Mouse (Mus musculus) left cerebral cortex, postnatal 25 days (tissue): ENCODE results near the gene Scn3b. TPM values are rescaled to one million over a fixed set of nuclear protein-coding genes. Genes with fewer than 3 reads are reported as not detected.
A peak's percentile ranks its signal among the peaks of the same experiment; 100 is the strongest.

Experiments used
- DNase-seq, 2 experiments: peaks; one replicate each; pipeline ENCODE4 v3.0.0; 2022; ENCODE audit warnings: low spot score in 2 of 2, mixed read lengths in 1 of 2
- intact Hi-C: fragments of 180-260 bp; cut with DNase I; formaldehyde crosslinking; loops from one replicate; pipeline ENCODE4 v1.15.1; 2025
- total RNA-seq, 2 experiments: library from RNA; stranded (reverse); gene quantifications; 2 replicates each; pipeline ENCODE4 v1.2.3; 2021

The Scn3b gene
- total RNA-seq, 2 experiments from 2014 or later: 112 to 117 TPM

DNA sequence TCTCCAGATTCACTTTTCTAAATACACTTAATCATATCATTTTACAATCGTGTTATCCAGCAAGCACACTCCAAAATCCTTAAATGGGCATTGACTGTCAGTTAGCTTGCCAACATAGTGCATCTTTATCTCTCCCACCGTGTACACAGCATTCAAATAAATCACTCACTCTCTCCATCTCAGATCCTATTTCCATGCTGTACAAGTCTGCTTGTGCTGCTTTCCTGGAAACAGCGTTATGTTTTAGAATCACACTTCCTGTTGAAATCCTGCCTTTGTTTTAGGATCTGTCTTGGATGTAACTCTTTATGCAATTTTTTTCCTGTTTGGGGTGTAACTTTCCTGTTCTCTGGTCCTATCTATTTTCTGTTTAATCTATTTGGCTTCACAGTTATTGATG lies 16.6 kb upstream of the Scn3b start:
- DNase-seq: no peak
- intact Hi-C loops: no loop called here

DNA sequence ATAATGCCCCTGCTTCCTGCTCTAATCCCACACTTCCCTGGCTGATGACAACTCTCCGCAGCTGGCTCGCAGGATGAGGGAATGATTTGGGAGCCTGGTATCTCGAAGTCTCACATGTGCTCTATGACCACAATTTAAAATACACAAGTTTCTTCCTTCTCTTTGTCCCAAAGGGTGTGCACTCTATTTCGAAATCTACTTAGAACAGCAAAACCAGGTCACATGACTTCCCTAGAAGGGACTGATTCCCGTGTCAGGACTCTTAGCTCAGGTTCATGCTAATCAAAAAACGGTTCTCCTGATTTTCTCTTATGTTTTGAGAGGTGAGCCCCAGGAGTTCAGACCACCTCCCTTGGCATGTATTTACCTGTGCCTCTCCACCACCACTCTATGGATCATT lies 5.1 kb upstream of the Scn3b start:
- no peak for DNase-seq
- intact Hi-C loops: no loop called here

DNA sequence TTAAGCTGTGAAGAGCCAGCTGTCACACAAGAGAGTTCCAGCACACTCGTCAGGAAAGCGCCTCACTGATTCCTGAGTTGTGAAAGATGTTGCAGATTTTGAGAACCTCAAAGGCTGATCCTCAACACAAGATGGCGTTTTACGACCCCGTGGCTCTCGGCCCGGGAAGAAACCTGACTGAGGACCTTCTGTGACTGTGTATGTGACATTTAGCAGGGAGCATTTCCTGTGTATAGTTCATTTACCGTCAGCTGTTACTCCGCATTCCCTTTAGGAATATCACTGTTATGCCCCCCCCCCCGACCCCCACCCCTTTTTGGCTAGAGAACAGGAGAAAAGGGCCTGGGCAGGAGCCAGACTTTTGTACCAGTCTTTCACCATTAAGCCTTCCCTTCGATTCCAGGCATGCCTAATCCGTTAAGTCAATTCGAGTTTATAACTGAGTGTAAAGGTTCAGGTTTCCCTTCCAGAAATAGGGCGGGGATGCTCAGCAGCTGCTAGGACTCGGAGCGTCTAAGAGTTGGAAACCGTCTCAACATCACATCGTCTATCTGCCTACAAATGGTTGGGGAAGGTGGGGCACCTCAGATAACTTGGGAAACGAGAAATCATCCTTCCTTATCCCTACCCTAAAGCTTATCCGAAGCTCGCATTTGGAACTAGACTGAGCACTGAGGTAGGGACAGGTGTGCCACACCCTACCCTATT lies 823 bp upstream of the Scn3b start:
- intact Hi-C loops: loop anchor here (5.0 kb wide), 1 partner anchor 36 kb away; no protein-coding TSS in a partner anchor
- DNase-seq: no peak

DNA sequence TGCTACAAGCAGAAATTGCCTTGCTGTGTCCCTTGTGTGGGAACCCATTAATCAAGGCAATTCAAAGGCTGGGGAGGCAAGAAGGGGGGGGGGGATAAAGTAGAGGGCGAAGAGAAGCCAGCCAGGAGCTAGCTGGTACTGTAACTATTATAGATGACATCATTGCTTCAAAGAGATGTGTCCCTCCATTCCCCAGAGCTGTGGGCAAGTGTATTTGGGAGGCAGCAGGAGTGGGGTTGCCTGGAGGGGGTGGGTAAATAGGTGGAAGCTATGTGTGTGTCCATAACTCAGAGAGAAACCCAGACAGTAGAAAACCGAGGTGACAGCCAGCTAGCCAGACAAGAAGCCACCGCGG lies 292 bp upstream of the Scn3b start:
- no peak for DNase-seq
- intact Hi-C loops: loop anchor here (5.0 kb wide), 1 partner anchor 36 kb away; no protein-coding TSS in a partner anchor

DNA sequence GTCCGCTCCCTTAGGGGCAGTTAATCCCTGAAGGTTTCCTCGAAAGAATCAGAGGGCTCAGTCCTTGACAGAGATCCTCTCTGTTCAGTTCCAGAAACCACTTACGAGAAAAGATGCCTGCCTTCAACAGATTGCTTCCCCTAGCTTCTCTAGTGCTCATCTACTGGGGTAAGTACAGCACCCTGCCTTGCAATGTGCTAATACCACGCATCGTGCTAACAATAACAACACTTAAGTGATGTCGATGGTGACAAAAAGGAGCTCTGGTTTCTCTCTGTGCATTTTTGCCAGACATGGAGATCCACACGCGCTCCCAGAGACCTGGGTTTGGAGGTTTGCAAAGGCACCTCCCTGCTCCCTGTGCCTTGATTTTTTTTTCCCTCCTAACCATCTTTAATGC lies 863 bp downstream of the Scn3b start:
- intact Hi-C loops: loop anchor here (5.0 kb wide), 1 partner anchor 38 kb away; no protein-coding TSS in a partner anchor
- DNase-seq: peak in 1 of 2 experiments; percentile 59

DNA sequence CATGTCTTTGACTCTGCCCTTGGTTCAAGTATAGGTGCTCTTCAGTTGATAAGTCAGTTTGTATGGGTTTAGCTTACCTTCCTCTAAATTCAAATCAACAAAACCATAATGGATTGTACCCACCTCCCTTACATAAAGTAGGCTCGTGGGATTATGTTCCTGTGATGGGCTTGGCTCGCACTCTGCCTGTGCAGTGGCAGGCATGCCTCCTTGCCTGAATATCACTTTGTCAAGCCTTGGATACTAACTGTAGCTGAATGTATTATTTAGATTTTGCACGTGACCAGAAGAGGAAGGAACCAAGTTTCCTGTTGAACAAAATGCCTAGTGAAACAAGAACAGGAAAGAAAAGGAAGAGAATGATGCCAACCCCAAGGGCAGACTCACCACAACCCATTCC lies 2.1 kb downstream of the Scn3b start:
- peak; percentile 23 to 44 for DNase-seq
- intact Hi-C loops: no loop called here

DNA sequence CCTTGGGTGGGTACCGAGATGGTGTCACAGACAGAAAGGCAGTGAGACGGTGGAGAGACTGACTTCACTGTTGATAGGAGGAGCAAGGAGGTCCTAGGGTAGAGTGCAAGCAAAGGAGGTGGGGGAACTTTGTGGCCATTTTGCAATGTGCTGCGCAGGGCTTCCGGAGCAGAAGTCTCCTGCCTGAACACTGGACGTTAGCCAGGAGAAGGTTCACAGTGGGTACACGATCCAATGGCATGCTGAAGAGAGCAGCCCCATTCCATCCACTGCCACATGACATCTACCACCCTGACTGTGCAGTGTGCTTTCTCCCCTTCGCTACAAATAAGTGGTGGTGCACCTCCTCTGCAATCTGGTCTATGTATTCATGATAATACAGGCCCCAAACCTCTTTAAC lies 3.8 kb downstream of the Scn3b start:
- intact Hi-C loops: no loop called here
- DNase-seq: no peak

DNA sequence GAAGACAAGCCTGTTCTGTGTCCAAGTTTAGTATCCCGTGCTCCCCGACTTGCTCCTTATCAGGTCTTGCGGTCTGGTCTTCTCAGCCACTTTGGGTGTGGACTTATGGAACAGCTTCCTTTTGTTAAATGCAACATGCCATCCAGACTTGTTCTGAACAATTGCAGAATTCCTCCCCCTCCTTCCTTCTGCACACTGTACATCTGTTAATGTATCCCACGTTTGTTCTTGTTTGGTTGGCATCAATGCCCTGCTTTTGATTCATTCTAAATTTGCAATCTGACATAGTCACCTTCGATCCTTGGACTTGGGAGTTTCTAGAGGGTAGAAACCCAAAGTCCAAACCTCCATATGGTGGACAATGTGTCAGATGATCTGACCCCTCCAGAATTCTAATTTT lies 6.9 kb downstream of the Scn3b start:
- intact Hi-C loops: no loop called here
- DNase-seq: no peak

DNA sequence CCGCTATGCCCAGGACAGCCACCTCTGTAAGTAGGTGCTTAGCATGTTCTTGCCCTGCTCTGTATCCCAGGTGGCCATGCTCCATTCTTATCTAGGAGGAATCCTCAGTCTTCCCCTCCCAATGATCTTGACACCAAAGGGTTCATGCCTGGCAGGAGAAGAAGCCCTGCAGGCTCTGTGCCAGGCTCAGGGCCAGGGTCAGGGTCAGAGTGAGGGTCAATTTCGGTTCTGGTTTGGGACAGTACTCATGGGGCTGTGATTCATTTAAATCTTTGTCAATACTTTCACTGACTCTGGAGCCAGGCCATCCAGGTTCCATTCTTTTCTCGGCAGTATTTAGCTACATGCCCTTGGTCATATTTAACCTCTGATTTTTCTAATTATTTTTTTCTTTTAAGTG lies 8.7 kb downstream of the Scn3b start:
- intact Hi-C loops: no loop called here
- no peak for DNase-seq

DNA sequence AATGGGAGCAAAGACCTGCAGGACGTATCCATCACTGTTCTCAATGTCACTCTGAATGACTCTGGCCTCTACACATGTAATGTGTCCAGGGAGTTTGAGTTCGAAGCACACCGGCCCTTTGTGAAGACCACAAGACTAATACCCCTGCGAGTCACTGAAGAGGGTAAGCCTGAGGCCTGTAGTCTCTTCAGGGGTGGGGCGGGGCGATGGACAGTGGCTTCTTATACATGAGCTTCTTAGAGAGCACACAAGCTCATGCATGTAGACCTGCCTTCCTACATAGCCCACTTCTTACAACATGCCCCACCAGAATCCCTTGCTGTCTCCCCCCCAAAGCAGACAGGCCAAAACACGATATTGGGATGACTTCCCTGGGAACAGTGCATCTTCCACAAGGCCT lies 10.4 kb downstream of the Scn3b start:
- intact Hi-C loops: no loop called here
- DNase-seq: no peak

DNA sequence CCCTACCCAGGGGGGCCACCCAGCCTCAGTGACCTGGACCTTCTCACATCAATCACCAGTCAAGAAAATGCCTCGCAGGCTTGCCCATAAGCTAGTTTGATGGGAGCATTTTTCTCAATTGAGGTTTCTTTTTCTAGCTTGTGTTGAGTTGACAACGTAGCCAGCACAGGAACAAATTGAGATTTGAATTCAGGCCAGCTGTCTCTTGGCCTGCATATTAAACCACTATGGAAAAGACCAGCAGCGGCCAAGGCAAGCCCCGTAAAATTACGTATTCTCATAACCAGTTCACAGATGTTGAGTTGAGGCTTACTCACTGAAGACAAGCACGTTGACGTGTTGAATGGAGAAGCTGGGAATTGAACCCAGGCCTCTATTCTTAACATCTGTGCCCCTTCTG lies 14.0 kb downstream of the Scn3b start:
- intact Hi-C loops: no loop called here
- DNase-seq: no peak

DNA sequence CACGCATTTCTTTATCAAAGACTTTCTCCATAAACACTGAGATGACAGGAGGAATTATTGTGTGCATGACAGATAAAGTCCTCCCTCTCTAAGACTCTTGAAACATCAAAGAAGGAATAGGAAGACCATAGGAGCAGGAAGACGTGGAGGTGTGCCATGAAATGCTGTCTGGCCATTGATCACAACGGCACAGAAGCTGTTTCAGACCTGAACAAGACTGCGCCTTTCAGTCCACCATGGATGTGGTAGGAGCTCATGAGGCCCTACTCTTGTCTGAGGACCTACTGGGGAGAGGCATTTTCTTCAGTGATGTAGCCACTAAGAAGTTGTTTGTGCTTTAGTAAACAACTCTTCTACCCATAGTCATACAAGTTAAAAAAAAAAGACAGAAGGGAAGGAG lies 23.5 kb downstream of the Scn3b start:
- intact Hi-C loops: loop anchor here (5.0 kb wide), 1 partner anchor 65 kb away; no protein-coding TSS in a partner anchor
- no peak for DNase-seq

DNA sequence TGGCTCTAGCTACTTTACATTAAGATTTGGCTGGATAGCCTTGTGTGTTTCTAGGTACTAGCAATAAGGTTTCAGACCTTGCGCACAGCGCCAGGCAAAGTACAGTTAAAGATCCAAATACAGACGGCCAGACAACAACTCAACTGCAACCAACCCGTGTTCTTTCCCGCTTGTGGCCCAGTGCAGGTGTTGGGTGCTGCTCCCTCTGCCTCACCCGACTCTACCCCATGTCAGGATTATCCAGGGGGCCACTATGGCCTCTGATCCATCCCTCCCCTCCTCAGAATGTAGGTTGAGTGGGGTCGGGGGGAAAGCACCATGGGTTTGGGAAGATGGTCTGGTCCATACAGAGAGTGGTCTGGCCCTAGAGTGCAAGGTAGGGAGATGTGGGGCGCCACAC lies 24.3 kb downstream of the Scn3b start:
- no peak for DNase-seq
- intact Hi-C loops: loop anchor here (5.0 kb wide), 1 partner anchor 66 kb away; no protein-coding TSS in a partner anchor

DNA sequence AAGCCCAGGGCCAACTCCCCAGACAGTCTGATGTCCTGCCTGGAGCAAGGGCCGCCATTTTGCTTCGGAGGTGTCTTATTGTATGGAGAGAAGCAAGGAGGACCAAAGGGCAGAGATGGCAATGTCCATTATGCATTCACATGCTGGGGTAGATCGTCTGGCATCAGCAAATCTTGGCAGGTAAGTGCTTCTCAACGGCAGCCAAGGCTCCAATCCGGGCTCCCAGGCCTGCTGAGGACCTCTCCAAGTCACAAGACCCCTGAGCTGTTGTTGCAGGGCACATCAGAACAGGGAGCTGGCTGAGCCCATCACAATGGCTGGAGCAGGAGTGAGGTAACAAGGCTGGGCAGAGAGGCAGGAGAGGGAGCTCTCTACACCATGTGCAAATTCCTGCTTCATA lies 24.7 kb downstream of the Scn3b start:
- intact Hi-C loops: loop anchor here (5.0 kb wide), 1 partner anchor 66 kb away; no protein-coding TSS in a partner anchor
- no peak for DNase-seq

DNA sequence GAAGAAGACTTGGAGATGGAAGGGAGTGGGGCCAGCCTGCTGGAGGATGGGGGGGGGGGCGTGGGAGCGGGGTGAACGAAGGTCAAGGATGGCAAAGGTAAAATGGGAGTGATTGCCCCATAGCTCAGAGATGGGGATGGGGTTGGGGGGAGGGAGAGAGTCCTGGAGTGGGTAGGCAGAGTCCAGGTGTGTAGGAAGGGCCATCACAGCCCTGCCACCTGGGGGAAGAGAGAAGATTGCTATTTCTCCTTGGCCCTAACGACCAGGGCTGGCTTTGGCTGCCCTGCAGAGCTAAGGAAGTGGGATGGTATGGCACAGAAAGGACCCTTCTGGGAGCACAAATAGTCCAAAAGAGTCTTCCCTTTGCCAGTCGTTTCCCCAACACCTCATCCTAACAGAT lies 25.2 kb downstream of the Scn3b start:
- intact Hi-C loops: loop anchor here (5.0 kb wide), 1 partner anchor 67 kb away; no protein-coding TSS in a partner anchor
- no peak for DNase-seq

DNA sequence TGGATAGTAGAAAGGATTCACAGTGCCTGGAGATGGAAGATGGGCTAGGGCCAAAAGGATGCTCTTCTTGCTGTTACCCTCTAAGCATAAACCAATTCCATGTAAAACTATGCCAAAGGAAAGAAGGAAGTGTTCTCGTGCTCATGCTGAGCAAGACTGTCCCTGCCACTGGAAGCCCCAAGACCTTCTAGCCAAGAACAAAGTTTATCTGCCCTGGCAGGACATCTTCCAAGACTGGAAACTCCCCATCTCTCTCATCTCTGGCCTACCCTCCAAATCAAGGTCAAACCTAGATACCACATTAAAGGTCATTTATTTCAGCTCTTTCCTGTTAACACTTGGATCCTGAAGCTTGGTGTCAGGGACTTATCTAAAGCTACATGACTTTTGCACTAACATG lies 25.8 kb downstream of the Scn3b start:
- no peak for DNase-seq
- intact Hi-C loops: loop anchor here (5.0 kb wide), 1 partner anchor 68 kb away; no protein-coding TSS in a partner anchor

DNA sequence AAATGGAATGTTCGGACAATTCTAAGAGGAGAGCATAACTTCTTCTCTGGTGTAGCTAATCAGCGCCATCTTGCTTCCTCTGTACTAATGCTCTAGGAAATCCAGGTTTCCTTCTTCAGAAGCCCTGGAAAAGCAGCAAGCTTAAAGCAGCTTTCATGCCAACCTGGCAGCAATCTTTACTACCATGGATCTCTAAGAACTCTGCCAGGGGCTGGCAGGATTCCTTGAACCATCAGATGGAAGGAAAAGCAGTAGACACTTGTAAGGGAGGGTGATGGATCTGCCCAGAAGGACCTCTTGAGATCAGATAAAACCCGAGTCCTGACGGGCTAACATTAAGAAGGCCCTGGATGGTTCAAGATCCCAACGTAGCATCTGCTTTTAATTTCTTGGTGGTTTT lies 27.2 kb downstream of the Scn3b start:
- DNase-seq: peak in 1 of 2 experiments; percentile 75
- intact Hi-C loops: no loop called here

DNA sequence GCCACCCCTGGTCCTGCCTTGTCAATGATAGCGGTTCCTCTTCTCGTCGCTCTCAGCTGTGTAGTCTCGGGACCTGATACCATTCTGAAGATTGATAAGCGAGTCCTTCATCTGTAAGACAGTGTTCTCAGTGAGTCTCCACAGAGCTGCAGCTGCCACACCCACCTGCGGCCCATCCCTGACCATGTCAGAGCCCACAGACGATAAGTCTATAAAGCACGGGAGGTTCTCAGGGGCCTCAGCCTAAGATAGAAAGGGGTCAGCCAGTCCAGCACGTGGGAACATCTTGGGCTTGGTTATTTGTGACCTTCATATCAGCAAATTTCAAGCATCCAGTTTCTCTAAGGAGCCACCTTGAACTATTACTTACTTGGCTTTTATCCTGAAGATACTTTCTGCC lies 29.0 kb downstream of the Scn3b start:
- intact Hi-C loops: no loop called here
- no peak for DNase-seq

DNA sequence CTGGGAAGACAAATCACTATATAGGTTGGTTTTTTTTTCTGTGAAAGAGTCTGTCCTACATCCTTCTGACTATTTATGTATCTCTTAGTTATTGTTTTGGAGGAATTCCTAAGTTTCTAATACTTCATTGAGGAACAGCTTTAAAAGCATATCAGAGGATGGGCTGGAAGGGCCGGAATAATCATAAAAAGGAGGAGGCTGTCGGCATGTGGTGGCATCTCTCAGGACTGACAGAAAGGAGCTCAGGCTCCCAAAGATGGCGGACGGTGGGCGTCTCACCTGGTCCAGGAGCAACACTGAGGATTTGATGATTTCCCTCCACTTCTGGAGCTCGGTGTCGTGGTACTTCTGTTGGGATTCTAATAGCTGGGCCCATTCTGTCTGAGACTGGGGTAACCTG lies 30.3 kb downstream of the Scn3b start:
- intact Hi-C loops: no loop called here
- no peak for DNase-seq

DNA sequence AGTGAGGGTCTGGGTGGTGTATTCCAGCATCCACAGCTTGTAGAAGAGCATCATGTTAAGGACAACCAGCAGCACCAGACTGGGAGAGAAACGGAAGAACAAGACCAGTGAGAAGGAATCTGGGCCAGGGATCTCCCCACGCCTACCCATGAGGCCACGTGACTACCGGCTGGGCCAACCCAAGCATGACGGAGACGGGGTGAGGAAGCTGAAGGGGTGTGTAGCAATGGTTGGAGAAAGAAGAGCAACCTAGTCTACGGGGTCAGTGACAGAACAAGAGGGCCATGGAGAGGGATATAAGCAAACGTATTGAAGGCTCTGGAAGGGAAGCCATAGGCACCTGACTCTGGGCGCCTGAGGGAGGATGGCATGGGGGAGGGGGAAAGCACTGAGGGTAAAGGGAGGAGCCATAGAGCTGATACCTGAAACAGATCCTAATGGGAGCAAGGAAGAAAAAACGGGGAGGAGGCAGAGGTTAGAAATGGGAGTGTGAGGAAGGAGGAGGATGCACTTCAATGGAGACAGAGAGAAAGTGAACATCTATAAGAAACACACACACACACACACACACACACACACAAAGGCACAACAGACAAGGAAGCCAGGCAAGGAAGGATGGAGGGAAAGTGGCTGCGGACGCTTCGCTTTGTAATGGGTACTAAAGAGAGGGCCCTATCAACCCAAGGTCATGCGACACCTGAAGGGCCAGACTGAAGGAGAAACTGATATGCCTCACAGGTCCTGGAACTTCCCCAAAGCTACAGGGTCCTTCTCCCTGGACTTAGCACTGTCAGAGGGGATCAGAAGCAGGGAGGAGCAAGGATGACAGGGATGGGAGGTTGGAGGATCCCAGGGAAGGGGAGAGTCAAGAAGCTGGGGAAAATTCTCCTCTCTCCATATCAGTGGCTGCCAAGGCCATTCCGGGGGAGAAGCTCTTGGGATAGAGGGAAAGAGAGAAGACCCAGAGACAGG lies 31.3 kb downstream of the Scn3b start:
- no peak for DNase-seq
- intact Hi-C loops: no loop called here

DNA sequence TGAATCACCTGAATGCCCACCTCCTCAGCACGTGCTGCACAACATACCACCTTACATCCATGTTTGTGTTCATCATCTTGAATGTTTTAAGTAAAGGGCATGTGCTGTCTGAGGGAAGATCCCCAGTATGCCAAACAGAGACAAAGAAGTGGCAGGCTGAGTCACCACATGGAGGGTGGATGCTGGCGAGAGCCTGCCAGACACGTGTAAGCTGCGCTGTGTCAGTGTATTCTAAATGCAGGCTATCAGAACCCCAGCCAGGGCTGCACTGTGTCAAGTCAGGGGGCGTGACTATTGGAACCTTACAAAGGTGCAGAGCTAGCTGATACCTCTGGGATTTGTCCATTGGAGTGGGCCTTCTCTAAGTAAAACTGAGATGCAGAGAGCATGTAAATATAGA lies 32.5 kb downstream of the Scn3b start:
- intact Hi-C loops: no loop called here

More for the DNA sequence above, 32.5 kb downstream of the Scn3b start:
- peak in 1 of 2 experiments; percentile 70 for DNase-seq
